Mouse (Mus musculus): ENCODE results near the gene Pkd2.
"Not testable (repeated sequence)": the region's sequence is repeated elsewhere in the genome, so short reads cannot be mapped to it uniquely, and the experiment has no call there.

Pkd2 gene

GRCm38 (mm10) chr5:104458832-104459705, at the start of gene Pkd2:
Gene Pkd2, plus strand, starts transcription at chr5:104459450.
- DNase-seq, result peak in 1 of 2 experiments; percentile 2

- no peak for DNase-seq
These were observed 43.3 kb upstream of the Pkd2 start for GRCm38 (mm10) chr5:104415999-104416398.

- DNase-seq, result no peak
These were observed 42.2 kb upstream of the Pkd2 start for GRCm38 (mm10) chr5:104417028-104417427.

- no peak for DNase-seq
These were observed 41.5 kb upstream of the Pkd2 start for GRCm38 (mm10) chr5:104417721-104418120.

GRCm38 (mm10) chr5:104422039-104422438, 37.2 kb upstream of the Pkd2 start:
- no peak for DNase-seq

GRCm38 (mm10) chr5:104423861-104424260, 35.4 kb upstream of the Pkd2 start:
- no peak for DNase-seq

GRCm38 (mm10) chr5:104425949-104426348, 33.3 kb upstream of the Pkd2 start:
- DNase-seq, result no peak

- DNase-seq, result no peak
These were observed 26.4 kb upstream of the Pkd2 start for GRCm38 (mm10) chr5:104432886-104433285.

- DNase-seq, result no peak
These were observed 25.2 kb upstream of the Pkd2 start for GRCm38 (mm10) chr5:104433968-104434565.

GRCm38 (mm10) chr5:104434835-104435301, 24.4 kb upstream of the Pkd2 start, which contains the start of gene Spp1:
Gene Spp1, plus strand, starts transcription at chr5:104435118.
- DNase-seq, result no peak

GRCm38 (mm10) chr5:104436406-104437076, 22.7 kb upstream of the Pkd2 start:
- no peak for DNase-seq

GRCm38 (mm10) chr5:104442396-104442795, 16.9 kb upstream of the Pkd2 start:
- no peak for DNase-seq

- DNase-seq, result no peak
These were observed 16.4 kb upstream of the Pkd2 start for GRCm38 (mm10) chr5:104442850-104443249.

- peak in 1 of 2 experiments; percentile 3 for DNase-seq
These were observed 13.1 kb upstream of the Pkd2 start for GRCm38 (mm10) chr5:104446156-104446555.

GRCm38 (mm10) chr5:104448346-104448745, 10.9 kb upstream of the Pkd2 start:
- not testable (repeated sequence) for DNase-seq

- no peak for DNase-seq
These were observed 9.8 kb upstream of the Pkd2 start for GRCm38 (mm10) chr5:104449491-104449890.

GRCm38 (mm10) chr5:104453075-104453474, 6.2 kb upstream of the Pkd2 start:
- DNase-seq, result no peak

GRCm38 (mm10) chr5:104454564-104454963, 4.7 kb upstream of the Pkd2 start:
- DNase-seq, result no peak

- no peak for DNase-seq
These were observed 631 bp downstream of the Pkd2 start for GRCm38 (mm10) chr5:104459706-104460455.

- no peak for DNase-seq
These were observed 1.2 kb downstream of the Pkd2 start for GRCm38 (mm10) chr5:104460456-104460838.

- DNase-seq, result no peak
These were observed 1.6 kb downstream of the Pkd2 start for GRCm38 (mm10) chr5:104460856-104461255.

GRCm38 (mm10) chr5:104465279-104465678, 6.0 kb downstream of the Pkd2 start:
- DNase-seq, result no peak

GRCm38 (mm10) chr5:104465731-104466130, 6.5 kb downstream of the Pkd2 start:
- DNase-seq, result no peak

All from thymus, postnatal 36 days (tissue).